Mouse (Mus musculus) activated CD4-positive, CD25-positive, alpha-beta regulatory T cell, adult 4 months (primary cell): ENCODE results near the gene BC028528. TPM values are rescaled to one million over a fixed set of nuclear protein-coding genes. Genes with fewer than 3 reads are reported as not detected.
"Not testable (repeated sequence)": the region's sequence is repeated elsewhere in the genome, so short reads cannot be mapped to it uniquely, and the experiment has no call there.

ENCODE experiments used
- ATAC-seq: one replicate; pipeline ENCODE4 v1.8.0; 2017
- polyA plus RNA-seq, 2 experiments: library from polyadenylated mRNA; unstranded; fragments of 100-300 nt; shearing (Covaris generic); gene quantifications; one replicate each; pipeline ENCODE4 v1.2.1; 2017

BC028528 gene
- polyA plus RNA-seq, 2 experiments from 2014 or later: 1.2 to 1.5 TPM

DNA sequence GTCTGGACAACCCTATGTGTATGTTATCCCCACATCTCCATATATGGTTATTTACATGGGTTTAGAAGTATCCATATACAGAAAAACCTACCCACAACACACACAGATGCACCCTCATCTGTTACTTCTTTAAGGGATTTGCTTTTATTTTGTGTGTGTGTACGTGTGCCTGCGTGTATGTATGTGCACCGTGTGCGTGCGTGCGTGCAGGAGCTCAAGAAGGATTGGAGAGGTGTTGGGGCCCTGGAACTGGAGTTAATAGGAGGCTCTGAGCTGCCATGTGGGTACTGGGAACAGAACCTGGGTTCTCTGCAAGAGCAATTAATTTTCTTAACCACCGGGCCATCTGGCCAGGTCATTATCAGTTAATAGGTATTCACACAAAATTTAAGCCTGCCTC, 19.8 kb downstream of the BC028528 start:
- ATAC-seq: no peak

DNA sequence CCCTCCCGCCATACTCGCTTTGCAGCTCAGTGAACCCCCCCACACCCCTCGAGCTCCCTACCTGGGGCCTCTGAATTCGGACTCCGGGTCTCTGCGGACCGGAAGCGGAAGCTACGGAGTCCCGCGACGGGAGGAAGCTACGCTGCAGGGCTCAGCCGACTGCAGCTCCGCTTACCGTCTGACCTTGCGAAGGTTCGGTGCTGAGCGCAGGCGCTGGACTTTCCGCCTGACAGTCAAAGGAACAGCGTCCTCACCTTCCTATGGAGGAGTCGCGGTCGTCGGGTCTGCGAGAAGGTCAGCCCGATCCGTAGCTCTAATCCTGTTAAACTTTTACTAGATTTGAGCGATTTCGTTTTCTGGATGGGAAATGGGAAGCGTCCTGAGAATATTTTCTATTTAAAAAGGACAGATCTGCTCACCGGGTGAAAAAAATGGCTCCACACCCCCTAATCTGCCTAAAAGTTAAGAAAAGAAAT, 20.4 kb downstream of the BC028528 start, which contains the start of gene Mrps21:
Gene Mrps21 (minus strand): TSS at position 128 of the 476 bp plus-strand sequence.
- peak; percentile 91 for ATAC-seq

DNA sequence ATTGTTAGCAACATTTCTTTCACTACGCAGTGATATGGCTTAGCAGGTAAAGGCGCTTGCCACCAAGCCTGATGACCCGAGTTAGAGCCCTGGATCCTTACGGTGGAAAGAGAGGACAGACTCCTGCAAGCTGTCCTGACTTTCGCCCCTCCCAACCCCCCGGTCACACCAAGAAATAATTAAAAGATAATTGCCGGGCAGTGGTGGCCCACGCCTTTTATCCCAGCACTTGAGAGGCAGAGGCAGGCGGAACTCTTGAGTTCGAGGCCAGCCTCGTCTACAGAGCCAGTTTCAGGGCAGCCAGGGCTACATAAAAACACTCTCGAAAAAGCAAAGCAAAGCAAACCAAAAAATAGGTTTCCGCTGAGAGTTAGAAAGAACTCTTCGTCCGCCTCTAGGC, 20.8 kb downstream of the BC028528 start:
- no peak for ATAC-seq

DNA sequence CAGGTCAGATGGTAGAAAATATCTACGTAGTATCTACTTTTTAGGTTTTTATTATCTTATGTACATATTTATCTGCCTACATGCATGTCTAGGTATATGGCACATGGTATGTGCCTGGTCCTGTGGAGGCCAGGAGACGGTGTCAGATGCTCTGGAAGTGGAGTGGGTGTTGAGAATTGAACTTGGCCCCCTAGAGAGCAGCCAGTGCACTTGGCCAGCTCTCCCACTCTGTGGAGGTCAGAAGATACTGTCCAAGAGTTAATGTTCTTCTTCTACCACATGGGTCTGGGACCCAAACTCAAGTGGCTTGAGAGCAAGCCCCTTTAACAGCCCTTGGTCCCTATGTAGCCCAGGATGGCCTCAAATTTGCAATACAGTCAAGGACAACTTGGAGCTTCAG, 24.4 kb downstream of the BC028528 start:
- ATAC-seq: no peak

DNA sequence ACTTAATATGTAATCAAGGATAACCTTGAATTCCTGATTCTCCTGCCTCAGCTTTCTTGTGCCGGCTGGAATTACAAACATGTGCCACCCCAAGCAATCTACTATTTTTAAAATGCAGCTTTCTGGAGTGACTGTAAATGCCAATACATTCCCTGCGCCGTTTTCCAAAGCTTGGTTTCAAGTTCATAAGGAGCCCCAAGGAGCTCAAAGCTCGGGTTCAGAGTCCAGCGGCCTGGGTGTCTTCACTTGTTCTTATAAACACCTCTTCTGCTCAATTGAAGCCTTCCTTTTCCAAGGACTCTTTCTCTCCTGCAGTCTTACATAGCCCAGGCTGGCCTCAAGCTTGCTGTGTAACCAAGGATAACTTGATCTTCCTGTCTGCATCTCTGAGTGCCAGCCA, 25.7 kb downstream of the BC028528 start:
- no peak for ATAC-seq

DNA sequence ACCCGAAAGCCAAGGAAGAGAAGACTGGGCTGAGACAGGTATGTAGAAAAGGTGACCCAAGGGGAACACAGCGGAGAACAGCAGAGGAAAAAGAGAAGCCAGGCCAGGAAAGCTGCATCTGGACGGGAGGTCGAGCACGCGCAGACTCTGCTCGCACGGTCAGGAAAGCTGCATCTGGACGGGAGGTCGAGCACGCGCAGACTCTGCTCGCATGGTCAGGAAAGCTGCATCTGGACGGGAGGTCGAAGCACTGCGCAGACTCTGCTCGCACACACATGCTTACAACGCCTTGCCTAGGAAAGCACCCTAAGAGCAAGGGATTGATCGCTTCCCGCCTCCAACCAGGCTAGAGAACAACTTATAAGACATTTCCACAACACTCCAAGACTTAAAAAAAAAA, 26.2 kb downstream of the BC028528 start:
- ATAC-seq: no peak

DNA sequence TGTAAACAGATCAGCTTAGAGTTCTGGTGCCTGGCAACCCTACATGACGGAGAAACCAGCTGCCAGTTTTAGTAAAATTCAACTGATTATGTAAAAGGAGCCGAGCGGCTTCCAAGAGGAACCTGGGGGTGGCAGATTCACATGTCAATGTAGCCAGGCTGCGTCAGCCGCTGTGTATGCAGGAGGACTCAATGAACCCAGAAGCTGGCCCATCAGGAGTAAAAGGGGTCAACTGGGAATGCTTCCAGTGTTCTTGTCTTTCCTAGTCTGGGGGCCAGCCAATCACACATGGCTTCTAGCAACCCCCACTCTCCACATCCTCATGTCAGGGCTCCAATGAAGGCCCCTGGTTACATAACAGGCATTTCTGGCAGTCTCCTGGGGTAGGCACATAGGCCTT, 26.8 kb downstream of the BC028528 start:
- no peak for ATAC-seq

DNA sequence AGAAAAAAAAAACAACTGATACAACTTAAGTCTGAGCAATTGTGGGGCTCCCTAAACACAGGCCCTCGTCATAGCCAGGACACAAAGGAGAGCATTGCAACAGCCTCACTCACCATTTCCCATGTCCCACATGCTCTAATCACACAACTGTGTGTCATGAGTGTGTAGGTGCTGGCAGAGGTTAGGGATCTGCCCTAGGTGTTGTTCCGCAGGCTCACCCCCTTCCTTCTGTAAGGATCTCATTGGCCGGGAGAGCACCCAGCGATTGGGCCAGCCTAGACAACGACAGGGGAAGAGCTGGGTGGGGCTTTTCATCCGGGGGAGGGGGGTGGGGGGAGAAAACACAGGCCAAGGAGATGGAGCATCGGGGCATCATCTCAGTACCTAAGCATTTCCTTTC, 28.2 kb downstream of the BC028528 start:
- ATAC-seq: no peak

DNA sequence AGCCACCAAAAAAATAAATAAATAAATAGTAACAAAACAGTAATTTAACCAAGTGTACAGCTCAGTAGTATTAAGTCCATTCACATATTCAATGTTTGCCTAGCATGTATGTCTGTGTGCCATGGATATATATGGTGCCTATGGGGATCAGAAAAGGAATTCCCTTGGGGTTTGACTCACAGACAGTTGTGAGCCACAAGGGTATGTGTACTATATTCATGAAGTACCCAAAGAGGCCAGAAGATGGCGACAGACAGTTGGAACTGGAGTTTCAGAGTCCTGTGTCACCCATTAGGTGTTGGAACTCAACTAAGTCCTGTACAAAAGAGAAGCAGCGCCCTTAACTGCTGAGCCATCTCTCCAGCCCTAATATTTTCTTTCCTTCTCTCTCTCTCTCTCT, 30.0 kb downstream of the BC028528 start:
- ATAC-seq: peak; percentile 86

DNA sequence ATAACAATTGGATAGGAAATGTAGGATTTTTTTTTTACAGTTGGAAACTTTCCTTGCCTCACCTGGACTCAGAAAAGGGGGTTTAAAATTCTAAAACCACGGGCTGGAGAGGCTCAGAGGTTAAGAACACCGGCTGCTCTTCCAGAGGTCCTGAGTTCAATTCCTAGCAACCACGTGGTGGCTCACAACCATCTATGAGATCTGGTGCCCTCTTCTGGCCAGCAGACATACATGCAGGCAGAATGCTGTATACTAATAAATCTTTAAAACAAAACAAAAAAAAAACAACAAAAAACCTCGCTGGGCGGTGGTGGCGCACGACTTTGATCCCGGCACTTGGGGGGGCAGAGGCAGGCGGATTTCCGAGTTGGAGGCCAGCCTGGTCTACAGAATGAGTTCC, 30.6 kb downstream of the BC028528 start:
- ATAC-seq: no peak

DNA sequence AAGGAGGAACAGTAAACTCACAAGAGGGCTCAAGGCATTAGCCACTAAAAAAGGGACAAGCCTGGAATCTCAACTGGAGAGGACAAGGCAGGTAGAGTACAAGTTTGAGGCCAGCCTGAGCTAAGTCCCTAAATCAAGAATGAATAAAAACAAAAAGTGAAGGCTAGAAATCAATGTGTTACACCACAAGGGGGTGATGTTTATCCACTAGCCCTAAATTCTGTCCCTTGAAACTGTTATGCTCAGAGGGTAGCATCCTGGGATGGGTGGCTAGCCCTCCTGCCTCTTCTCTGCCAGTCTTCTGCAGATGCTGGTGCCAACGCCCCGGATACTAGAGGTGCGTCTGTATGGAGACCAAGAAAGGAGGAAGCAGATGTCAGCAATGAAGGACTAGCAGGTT, 31.5 kb downstream of the BC028528 start:
- ATAC-seq: no peak

DNA sequence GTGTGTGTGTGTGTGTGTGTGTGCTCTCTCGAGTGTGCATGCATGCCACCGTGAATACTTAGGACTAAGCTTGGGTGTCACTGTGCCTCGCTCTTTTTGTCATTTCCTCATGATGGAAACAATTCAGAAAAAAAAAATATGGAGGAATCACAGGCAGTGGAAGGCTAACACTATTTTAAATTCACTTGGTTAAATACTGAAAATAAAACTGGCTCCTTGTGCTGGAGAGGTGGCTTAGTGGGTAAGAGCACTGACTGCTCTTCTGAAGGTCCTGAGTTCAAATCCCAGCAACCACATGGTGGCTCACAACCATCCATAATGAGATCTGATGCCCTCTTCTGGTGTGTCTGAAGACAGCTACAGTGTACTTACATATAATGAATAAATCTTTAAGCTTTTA, 33.5 kb downstream of the BC028528 start:
- ATAC-seq: not testable (repeated sequence)

DNA sequence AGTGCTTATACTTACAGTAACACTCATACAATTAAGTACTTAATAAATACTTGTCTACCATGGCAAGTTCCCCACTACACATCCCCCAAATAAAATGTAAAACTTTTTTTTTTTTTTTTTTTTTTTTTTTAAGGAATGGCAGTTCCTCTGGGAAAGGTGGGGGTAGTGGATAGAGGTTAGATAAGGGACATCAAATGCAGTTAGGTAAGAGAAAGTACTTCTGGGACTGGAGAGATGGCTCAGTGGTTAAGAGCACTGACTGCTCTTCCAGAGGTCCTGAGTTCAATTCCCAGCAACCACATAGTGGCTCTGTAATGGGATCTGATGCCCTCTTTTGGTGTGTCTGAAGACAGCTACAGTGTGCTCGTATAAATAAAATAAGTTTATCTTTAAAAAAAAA, 34.8 kb downstream of the BC028528 start:
- ATAC-seq: not testable (repeated sequence)

DNA sequence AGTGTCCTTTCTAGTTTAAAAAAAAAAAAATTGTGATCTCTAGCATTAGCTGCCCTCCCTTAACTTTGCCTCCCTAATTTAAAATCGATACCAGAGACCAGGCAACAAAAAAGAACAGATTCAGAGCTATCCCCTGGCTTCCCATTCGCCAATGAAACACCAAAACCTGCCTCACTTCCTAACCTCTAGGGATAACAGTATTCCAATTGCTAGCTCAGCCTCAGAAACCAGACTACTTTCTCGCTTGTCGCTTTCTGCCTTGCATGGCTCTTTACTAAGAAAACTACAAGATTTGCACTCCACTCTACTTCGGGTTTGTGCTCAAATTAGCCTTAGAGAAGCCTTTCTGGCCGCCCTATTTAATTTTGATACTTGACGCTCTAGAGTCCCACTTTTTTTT, 35.7 kb downstream of the BC028528 start:
- ATAC-seq: no peak

DNA sequence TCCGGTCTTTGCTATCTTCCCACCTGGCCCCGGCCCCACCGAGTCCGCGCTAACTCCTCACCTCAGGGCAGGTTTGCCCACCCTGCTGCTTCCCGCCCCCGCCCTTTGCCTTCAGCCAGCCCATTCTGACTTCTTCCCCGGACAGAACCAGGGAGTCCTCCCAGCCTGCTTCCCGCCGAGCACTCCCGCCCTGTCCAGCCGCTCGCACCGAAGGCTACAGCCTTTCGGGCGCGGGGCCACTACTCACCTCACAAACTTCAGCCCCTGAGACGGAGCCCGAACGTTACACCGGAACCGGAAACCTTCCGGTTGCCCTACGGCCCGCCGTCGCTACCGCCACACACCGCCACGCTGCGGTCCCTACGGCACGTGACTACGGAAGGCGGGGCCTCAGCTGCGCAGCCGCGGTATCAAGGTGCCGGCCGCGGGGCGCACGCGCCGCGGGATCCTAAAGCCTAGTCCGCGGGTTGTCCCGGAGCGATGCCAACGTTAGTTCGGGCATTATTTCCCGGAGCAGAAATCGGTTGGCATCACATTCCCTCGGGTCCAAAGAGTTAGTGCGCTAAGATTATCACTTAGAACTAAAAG, 36.2 kb downstream of the BC028528 start, which contains the start of gene Prpf3:
Gene Prpf3 (minus strand): TSS at position 384 of the 588 bp plus-strand sequence.
- peak; percentile 96 for ATAC-seq

DNA sequence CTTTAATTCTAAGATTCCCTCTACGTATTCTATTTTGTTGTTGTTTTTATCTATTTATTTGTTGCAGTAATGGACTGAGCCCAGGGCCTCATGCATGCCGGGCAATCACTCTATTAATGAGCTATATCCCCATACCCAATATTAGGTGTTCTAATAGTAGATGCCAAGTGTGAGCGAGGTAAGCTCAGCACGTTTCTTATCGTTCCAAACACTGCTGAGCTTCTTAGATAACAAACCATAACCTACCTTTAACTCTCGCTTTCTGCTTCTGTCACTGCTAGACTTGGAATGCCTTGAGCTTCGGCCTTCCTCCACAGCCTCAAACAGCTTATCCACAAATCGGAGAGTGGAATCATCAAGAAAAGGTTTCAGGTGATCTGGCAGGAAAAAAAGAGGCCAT, 40.5 kb downstream of the BC028528 start:
- no peak for ATAC-seq

DNA sequence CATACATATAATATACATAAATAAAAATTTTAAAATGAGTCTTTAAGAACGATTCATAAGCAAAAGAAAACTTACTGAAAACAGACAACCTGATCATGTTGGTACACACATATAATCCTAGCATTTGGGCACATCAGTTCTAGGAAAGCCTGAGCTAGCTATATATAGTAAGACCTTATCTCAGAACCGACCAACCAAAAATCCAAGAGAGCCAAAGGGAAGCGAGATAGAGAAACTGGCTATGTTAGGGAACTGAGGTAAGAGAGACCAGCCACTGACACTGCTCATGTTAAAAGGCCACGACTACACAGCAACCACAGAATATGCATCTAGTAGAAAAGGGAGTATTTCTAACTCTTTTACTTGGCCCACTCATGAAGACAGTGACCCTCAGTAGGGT, 41.2 kb downstream of the BC028528 start:
- ATAC-seq: no peak

DNA sequence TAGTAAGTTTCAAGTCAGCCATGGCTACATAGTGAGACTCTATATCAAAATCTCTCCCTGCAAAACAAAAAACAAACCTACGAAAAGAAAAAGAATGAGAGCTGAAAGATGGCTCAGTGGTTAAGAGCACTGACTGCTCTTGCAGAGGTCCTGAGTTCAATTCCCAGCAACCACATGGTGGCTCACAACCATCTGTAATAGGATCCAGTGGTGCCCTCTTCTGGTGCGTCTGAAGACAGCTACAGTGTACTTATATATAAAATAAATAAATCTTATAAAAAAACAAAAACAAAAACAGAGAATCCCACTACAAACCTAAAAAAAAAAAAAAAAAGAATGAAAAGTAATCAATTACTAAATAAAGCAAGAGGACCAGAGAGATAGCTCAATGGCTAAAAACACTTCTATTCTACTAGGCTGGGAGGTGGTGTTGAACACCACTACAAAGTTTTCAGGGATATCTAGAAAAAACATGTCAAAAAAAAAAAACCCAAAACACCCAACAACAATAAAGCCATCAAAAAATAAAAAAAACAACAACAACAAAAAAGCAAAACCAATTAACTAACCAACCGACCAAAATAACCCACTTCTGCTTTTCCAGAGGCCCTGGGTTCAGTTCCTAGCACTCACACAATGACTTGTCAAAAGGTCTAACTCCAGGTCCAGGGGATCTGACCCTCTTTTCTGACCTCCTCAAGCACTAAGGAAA, 49.1 kb downstream of the BC028528 start:
- ATAC-seq: no peak

DNA sequence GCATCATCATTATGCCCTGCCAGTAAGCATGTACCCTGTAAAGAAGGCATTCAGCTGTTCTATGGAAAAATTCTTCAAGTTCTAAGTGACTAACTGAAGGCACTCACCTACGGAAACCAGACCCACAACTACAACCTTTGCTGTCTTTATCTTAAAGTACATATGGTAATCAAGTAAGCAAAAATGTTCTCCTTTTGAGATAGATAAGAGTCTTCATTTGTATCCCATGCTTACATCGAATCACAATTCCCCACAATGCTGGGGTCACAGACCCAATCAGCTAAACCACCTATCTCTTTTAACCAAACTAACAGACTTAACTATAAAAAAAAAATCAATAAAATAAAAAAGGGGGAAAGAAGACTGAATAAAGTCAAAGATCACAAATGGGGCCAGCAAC, 52.6 kb downstream of the BC028528 start:
- no peak for ATAC-seq

Other genes with a start within 250 kb of the BC028528 start
- gene Mcl1, start 233.2 kb downstream of the BC028528 start, polyA plus RNA-seq: 10 to 100 TPM; 62.9 to 76.7 TPM
- 1 to 10 TPM; 3.2 to 3.5 TPM for gene Adamtsl4, start 204.1 kb downstream of the BC028528 start, polyA plus RNA-seq
- gene Ecm1, start 152.4 kb downstream of the BC028528 start, polyA plus RNA-seq: 100 to 1,000 TPM; 115 to 149 TPM
- 10 to 100 TPM; 67.4 to 73.6 TPM for gene Tars2, start 131.8 kb downstream of the BC028528 start, polyA plus RNA-seq
- gene Rprd2, start 73.1 kb downstream of the BC028528 start, polyA plus RNA-seq: 10 to 100 TPM; 22.7 to 26.4 TPM
- 10 to 100 TPM; 31.7 to 44.5 TPM for gene Prpf3, start 36.1 kb downstream of the BC028528 start, polyA plus RNA-seq
- 100 to 1,000 TPM; 334 to 354 TPM for gene Mrps21, start 20.5 kb downstream of the BC028528 start, polyA plus RNA-seq
- gene Ciart, start 9.8 kb downstream of the BC028528 start, polyA plus RNA-seq: 1 to 10 TPM; 4.4 to 7.0 TPM
- 10 to 100 TPM; 32.2 to 44.2 TPM for gene Aph1a, start 2.0 kb upstream of the BC028528 start, polyA plus RNA-seq
- gene Car14, start 12.7 kb upstream of the BC028528 start, polyA plus RNA-seq: not detected
- gene Anp32e, start 37.2 kb upstream of the BC028528 start, polyA plus RNA-seq: 100 to 1,000 TPM; 162 to 218 TPM
- 10 to 100 TPM in 1 of 2 experiments, 1 to 10 TPM in 1; 7.5 to 12.8 TPM for gene Plekho1, start 104.0 kb upstream of the BC028528 start, polyA plus RNA-seq
- 10 to 100 TPM; 18.8 to 22.7 TPM for gene Vps45, start 166.5 kb upstream of the BC028528 start, polyA plus RNA-seq
- gene Otud7b, start 212.5 kb upstream of the BC028528 start, polyA plus RNA-seq: 10 to 100 TPM in 1 of 2 experiments, 1 to 10 TPM in 1; 8.0 to 12.0 TPM